Mouse (Mus musculus): ENCODE results near the gene Ing2. TPM values are rescaled to one million over a fixed set of nuclear protein-coding genes. Genes with fewer than 3 reads are reported as not detected.

Ing2 gene
- total RNA-seq, 2 experiments from 2014 or later = 22.9 to 52.0 TPM

DNA sequence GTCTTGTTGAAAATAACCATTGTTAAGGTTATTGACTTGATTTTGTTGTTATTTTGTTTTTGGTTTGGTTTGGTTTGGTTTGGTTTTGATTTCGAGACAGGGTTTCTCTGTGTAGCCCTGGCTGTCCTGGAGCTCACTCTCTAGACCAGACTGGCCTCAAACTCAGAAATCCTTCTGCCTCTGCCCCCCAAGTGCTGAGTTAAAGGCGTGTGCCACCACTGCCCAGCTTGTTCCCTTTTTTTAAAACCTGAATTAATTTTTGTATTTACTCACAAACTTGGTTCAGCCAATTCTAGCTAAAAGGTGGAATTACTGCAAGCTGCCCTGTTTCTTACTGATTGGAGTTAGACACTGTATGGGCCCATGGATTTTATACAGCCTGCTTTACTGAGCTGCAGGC lies 1.3 kb upstream of the Ing2 start:
- no peak for ATAC-seq (replicated peaks; ENCODE audit: poor library complexity, severe bottlenecking)

DNA sequence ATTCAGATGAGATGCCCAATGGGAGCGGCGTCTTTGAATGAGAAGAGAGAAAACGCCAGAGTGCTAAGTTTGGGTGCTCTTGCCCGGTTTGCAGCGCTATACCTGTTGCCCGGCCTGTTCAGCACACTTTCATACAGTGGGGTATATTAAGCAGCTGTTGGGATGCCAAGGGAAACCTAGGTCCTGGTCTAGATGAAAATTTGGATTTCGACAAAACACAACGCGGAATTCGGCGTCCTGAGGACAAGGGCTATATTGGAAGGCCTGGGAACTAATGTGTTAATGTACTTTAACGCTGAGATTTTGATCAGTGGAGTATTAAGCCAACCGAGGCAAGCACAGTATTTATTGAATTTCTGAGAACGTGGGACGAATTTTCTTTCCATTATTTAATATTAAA lies 868 bp upstream of the Ing2 start:
- ATAC-seq (replicated peaks; ENCODE audit: poor library complexity, severe bottlenecking) = no peak

DNA sequence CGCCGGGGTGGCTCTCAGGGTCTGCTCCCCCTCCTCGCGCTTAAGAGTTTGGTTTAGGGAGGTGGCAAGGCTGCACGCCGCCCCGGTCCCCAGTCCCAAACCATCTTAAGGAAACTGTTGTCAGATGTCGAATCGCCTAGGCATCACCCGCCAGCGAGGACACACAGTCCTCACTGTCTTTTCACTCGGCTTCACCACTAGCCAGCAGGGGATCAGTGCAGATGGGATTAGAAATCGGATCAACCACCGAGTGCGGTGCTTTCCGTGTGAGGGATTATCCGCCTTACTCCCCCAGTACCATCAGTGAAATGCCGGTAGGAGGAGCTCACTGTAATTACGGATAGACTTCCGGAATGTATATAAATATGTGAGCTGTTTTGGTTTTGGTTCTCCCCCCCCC lies 430 bp upstream of the Ing2 start:
- peak; percentile 17 for ATAC-seq (replicated peaks; ENCODE audit: poor library complexity, severe bottlenecking)

DNA sequence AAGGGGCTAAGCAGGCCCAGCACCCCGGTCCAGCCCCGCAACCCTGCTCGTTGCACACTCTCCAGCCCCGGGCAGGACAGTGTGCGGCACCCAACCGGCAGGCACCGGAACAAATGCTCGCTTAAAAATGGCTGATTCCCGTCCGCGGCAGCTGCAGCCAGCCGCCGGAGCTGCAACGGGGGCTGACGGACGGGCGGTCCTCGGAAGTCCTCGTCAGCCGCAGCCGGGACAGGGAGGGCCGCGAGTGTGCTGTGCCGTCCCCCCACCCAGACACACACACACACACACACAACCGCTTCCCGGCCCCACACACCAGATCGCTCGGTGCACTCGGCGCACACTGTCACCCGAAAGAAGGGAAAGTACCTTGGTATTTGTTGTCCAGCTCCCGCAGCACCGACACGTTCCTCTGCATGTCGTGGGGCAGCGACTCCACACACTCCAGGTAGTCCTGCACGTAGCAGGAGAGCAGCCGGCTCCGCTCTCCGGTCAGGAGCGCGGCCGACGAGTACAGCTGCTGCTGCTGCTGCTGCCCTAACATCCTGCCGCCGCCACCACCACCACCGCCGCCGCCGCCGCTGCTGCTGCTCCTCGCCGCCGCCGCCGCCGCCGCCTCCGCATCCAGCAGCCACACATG lies 1.1 kb downstream of the Ing2 start:
- ATAC-seq (replicated peaks; ENCODE audit: poor library complexity, severe bottlenecking) = no peak

DNA sequence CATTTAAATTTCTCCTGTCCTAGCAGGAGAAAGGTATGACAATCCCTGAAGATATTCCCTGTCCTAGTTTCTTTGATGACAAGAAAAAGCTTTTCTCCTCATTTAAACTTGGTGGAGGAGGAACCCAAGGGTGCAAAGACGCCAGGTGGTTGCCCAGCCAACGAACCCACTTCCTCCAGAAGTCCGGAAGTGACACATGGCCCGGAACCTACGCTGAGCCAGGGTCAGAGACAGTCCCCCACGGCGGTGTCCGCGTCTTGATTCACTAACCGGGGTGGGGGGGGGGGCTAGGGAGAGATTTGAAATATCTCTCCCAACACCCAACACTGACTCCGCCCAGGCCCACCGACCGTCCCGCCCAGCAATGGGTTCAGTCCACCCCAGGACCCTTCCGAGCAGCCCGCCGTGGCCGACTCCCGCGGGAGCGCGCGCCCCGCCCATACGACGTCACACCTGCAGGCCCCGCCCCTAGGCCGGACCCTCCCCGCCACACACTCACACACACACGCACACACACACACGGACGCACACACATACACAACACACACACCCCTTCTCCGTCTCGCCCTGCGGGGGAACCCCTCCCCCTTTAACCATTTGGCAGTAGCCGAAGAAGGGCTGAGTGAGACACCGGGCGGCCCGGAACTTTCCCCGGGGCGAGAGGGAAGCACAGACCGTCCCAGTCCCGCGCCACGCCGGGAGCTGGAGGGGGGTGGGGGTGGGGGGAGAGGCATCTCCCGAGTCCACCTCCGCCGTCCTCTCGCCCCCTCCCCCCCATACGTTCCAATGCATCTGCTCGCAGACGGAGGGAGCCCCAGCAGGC lies 1.8 kb downstream of the Ing2 start:
- ATAC-seq (replicated peaks; ENCODE audit: poor library complexity, severe bottlenecking) = peak; percentile 50

DNA sequence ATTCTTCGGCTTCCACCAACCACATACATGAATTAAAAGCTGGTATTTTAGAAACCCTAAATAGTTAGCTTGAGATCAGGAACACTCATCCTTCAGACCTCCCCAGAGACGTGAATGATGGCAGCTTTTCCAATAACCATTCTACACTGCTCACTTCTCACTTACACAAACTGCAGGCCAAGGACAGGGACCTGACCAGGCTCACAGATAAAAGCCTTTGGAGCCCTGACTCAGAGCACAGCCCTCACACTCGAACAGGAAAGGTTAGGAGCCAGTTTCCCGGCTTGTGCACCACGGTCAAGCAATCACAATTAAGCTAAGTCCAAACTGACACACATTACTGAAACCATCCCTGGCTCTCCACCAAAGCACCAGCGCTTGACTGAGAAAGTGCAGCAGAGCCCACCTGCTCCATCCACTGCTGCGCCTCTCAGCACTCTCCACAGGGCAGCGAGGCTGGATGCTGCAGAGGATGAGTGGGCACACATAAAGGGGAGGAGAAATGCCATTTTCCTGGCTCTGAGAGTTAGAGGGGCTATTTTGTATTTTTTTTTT lies 11.0 kb downstream of the Ing2 start:
- no peak for ATAC-seq (replicated peaks; ENCODE audit: poor library complexity, severe bottlenecking)

DNA sequence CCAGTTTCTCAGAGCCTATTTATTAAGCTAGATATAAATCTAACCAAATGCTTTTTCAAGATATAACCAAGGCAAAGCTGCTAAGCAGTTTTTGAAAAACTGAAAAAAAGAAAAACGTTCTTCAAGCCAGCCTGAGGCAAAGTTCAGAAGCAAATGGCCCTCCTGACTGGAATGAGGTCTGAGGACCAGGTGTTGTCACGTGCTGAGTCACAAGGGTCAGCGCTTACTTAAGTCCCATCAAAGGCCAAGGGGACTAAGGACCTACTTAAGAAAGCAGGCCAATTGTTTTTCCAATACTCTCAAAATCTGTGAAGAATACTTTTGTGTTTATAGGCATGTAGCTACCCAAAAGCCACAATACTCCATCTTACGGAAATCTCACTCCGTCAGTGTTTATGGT lies 12.2 kb downstream of the Ing2 start:
- no peak for ATAC-seq (replicated peaks; ENCODE audit: poor library complexity, severe bottlenecking)

DNA sequence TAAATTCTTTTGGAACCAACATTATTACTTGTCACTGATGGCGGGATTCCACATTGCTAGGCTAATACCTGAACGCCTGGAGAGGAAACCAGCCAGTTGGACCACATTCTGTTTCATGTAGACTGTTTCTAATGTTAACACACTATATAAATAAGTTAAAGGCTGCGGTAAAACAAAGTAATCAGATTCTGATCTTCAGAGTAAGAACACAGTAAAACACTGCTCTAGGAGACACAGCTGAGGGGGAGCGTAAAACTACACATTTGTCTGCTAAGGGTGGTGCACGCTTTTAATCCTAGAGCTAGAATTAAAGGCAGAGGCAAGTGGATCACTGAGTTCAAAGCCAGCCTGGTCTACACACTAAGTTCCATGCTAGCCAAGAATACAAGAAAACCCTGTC lies 12.6 kb downstream of the Ing2 start:
- no peak for ATAC-seq (replicated peaks; ENCODE audit: poor library complexity, severe bottlenecking)

DNA sequence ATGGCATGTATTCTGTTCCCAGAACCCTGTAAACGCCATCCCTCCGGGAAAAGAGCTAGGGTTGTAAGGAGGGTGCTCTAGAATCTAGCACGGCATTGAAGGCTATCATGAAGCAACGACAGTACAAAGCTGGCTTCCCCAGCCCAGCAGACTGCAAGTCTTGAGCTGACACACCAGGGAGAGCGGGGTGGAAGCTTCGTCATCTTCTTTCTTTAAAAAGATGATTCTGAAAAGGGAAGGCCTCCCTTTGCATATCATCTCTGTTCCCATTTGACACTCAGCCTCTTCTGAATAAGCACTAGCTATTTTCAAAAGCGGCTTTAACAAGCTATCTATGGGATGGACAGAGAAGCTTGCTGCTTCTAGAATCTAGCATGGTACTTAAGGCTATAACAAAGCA lies 15.0 kb downstream of the Ing2 start:
- ATAC-seq (replicated peaks; ENCODE audit: poor library complexity, severe bottlenecking) = no peak

DNA sequence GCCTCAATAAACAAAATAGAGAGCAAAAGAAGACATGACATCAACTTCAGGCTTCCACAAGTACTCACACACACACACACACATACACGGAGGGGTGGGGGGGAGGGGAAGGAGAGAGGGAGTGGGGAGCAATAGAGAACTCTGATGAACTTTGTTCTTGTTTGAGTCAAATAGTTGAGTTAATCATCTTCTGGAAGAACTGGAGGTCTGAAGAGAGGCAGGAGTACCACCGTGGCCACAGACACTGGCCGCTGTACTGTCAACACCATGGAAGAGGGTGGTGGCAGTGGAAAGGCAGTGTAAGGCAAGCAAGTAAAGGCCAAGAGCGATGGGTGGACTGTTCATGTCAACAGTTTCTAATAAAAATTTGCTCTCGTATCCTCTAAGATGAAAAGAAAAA lies 15.9 kb downstream of the Ing2 start:
- no peak for ATAC-seq (replicated peaks; ENCODE audit: poor library complexity, severe bottlenecking)

DNA sequence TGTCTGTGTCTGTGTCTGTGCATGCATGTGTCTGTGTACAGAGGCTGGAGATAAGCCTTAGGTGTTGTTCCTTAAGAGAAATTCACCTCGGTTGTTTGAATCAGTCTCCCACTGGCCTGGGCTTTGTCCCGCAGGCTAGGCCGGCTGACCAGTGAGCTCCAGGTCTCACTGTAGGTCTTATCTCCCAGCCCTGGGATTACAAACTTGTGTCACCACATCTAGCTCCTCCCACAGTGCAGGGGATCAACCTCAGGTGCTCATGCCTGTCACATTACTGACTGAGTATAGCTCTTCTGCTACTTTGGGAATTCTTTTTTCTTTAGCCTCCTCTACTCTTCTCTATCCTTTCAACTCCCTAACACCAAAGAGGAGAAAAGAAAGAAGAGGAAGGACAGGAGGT lies 20.9 kb downstream of the Ing2 start:
- ATAC-seq (replicated peaks; ENCODE audit: poor library complexity, severe bottlenecking) = no peak

DNA sequence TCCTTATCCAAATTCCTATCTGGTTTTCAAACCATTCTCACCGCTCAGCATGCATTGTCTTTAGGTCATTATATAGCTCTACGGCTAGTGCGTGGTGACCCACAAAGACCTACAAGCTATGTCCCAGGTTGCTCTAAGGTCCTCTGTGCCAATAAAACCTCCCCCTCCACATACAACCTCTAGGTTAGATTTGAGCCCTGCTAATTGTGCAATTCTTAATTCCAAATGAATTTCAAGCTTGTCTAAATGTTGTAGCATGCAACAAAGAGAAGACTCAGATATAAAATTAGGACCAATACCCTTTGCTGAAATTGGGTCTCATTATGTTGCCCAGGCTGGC lies 22.6 kb downstream of the Ing2 start:
- no peak for ATAC-seq (replicated peaks; ENCODE audit: poor library complexity, severe bottlenecking)

DNA sequence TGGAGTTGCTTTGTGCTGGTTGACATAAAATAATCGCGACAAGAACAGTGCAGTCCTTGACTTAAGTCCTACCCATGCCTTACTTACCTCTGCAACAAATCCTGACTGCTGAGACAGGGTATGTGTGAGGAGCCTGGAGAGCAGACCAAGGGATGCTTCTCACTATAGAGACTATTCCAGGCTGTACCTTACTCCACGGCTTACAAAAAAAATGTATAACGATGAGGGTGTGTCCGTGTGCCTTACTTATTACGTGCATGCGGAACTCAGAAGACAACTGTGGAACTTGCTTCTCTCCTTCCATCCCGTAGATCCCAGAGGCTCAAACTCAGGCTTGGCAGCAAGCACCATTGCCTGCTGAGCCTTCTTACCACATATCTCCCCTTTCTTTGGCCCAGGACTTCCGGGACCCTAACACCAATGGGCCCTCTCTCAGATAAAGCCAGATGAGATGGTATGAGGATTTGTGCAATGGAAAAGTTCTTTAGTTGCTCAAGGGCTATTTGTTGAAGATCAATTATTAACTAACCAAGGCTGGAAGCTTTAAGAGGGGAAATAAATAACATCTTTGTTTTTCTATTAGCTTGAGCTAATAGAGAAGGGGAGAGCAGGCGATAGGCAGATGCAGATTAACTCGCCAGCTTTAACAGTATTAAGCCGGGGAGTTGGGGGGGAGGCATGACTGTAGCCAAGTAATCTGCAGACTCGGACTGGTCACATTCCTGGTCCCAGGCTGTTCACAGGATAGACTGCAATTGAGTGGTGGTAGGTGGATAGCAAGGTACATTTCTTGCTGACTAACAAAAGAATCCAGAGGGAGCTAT lies 23.2 kb downstream of the Ing2 start:
- ATAC-seq (replicated peaks; ENCODE audit: poor library complexity, severe bottlenecking) = no peak

DNA sequence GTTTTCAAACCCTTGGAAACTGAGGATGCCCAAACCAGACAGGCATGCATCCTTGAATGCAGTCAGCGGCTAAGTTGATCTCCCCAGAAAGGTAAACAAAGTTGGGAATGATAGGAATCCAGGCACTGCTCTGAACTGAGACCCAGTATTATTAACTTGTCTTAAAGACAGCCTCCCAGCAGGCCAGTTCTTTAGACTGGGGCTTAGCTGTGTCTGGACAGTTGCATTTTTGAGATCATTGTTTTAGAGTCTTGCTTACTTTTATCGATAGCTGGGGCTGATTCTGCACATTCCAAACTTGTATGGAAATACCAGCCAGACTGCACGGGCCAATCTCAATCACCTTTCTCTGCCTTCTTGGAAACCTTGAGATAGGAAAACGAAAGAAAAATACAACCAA lies 24.5 kb downstream of the Ing2 start:
- ATAC-seq (replicated peaks; ENCODE audit: poor library complexity, severe bottlenecking) = no peak

DNA sequence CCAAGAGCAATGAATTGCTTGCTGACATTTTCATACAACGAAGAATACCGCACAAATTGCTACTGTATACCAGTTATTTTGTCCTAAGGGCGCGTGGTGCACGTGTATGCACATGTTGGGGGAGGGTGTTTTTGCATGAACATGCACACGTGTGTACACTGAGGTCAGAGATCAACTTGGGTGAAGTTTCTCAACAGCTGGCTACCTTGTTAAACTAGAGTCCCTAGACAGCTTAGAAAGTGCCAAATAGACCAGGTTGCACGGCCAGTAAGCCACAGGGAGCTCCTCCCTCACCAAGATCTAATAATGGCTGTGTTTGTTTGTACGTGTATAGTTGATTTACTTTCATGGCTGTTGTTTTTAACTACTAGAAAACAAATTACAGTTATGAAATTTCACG lies 25.8 kb downstream of the Ing2 start:
- no peak for ATAC-seq (replicated peaks; ENCODE audit: poor library complexity, severe bottlenecking)

DNA sequence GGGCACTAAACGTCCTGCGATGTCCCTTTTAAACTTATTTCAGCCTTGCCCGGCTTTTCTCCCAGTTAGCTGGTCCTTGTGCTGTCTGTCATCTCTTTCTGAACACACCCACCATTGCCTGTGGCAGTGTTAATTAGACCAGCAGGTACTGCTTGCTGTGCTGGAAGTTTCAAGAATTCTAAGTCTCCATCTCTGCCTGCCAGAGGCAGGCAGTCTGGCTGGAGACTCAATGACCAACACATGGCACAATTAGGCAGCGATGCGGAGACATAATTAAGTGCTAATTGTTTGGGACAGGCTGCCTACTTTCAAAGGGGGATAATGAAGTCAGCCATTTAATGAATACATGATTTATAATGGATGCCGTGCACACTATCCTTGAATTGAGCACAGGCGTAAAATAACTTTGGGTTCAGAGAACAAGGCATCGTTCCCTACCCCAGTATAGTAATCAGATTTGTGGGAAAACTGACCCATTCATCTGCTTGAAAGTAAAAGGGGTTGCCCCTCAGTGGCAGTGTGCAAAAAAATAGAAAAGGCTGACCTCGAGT lies 32.8 kb downstream of the Ing2 start:
- ATAC-seq (replicated peaks; ENCODE audit: poor library complexity, severe bottlenecking) = no peak

DNA sequence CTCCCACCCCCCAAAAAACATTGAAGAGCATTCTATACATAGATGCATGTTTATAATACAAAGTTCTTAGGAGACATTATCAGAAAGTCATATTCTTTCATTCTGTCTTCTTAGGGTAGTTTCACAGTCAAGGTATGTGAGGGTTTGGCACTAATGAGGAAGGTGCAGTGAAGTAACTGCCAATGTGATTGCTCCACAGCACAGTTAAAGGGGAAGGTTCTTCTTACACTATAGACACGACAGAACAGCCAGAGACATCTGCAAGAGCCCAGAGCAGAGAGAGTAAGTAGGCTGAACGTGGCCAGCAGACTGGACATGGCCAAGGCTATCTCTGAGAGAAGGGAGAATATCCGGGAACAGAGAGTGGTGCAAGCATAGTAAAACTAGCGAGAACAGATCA lies 38.2 kb downstream of the Ing2 start:
- peak; percentile 61; the same call in 1 of the 2 replicates for ATAC-seq (replicated peaks; ENCODE audit: poor library complexity, severe bottlenecking)

DNA sequence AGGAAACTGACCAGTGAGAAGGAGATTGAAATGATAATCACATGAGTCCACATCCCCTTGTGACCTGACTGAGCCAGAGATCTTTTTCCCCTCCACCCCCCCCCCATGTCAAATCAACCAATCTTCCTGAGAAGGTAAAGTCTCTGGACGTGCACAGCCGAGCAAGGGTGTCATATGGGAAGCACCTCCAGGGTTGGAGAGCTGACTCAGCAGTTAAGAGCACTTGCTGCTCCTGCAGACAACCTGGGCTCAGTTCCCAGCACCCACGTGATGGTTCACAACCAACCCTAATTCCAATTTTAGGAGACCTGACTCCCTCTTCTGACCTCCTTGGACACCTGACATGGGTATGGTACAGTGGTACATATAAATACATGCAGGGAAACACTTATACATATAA lies 39.3 kb downstream of the Ing2 start:
- no peak for ATAC-seq (replicated peaks; ENCODE audit: poor library complexity, severe bottlenecking)

DNA sequence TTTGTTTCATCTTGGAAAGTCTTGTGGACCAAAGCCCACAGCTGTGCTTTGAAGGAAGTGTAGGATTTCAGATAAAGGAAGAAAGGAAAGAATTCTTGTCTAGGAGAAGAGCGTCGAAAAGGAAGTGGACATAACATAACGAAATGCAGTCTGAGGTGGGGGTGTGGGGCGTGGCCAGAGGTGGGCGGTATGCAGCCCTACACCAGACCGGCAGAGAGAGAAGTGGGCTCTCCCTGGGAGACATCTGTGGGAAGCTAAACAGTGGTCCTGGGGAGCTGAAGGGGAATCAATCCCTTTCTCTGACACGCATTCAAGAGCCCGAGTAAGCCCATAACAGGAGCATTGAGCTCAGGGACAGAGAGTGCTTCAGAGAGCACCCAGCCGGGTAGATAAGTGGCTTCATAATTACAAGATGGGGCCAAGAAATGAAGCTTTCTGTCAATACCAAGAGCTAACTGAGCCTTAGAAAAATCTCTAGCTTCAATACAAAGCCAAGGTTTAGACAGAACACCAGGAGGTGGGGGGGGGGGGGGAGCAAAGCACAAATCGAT lies 40.5 kb downstream of the Ing2 start:
- peak; percentile 52 for ATAC-seq (replicated peaks; ENCODE audit: poor library complexity, severe bottlenecking)

DNA sequence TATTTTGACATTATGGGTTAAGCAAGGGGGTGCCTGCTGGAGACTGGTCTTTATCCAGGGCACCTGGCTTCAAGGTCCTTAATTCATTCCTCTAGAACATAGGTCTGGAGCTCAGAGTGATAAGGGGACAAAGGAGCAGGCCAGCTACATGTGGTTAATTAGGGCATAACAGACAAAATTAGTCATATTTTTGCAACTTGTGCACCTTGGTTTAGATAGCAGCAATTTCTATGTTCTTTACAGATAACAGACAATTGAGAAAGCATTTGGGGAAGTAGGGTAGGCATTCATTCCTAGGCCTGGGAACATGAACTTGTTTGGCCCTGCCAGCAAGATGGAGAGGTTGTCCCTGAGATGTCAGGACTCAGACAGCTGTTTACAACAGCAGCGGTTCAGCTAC lies 54.2 kb downstream of the Ing2 start:
- ATAC-seq (replicated peaks; ENCODE audit: poor library complexity, severe bottlenecking) = no peak
